Mouse (Mus musculus) myocyte (in vitro differentiated cells): ENCODE measurements around the gene Efna1.

ENCODE experiments used
- CEBPB ChIP-seq: IDR thresholded peaks from 2 replicates; pipeline ENCODE4 v1.6.1; 2011; ENCODE audit warnings: mild to moderate bottlenecking, moderate library complexity; ENCODE audit not compliant: poor library complexity, insufficient read depth, severe bottlenecking
- E2F4 ChIP-seq: IDR thresholded peaks from one replicate; pipeline ENCODE4 v1.6.1; 2011; ENCODE audit warnings: mild to moderate bottlenecking, control low read depth, moderate library complexity; ENCODE audit not compliant: insufficient read depth
- MAX ChIP-seq: IDR thresholded peaks from one replicate; pipeline ENCODE4 v1.6.1; 2011; ENCODE audit warnings: low read depth, mild to moderate bottlenecking, control low read depth
- MYOD1 ChIP-seq, 3 experiments: IDR thresholded peaks; one replicate each; pipeline ENCODE4 v1.6.1; 2011; ENCODE audit warnings: control low read depth in 2 of 3, low read depth in 2 of 3, mild to moderate bottlenecking in 2 of 3, moderate library complexity in 1 of 3; ENCODE audit not compliant: insufficient read length in 2 of 3, control insufficient read depth in 1 of 3
- MYOG ChIP-seq, 3 experiments: IDR thresholded peaks; one replicate each; pipeline ENCODE4 v1.6.1; 2011; ENCODE audit warnings: control low read depth in 2 of 3, low read depth in 2 of 3, mild to moderate bottlenecking in 2 of 3; ENCODE audit not compliant: insufficient read length in 2 of 3, control insufficient read depth in 1 of 3, insufficient read depth in 1 of 3
- POLR2A ChIP-seq: IDR thresholded peaks from one replicate; pipeline ENCODE4 v1.6.1; 2011; ENCODE audit warnings: low read depth, mild to moderate bottlenecking, control low read depth, moderate library complexity; ENCODE audit not compliant: insufficient read length
- POLR2AphosphoS2 ChIP-seq: IDR thresholded peaks from one replicate; pipeline ENCODE4 v1.6.1; 2011; ENCODE audit warnings: low read depth, control low read depth; ENCODE audit not compliant: insufficient read length
- REST ChIP-seq: IDR thresholded peaks from one replicate; pipeline ENCODE4 v1.6.1; 2011; ENCODE audit warnings: mild to moderate bottlenecking, control low read depth, moderate library complexity; ENCODE audit not compliant: insufficient read depth, insufficient read length
- TCF12 ChIP-seq: IDR thresholded peaks from one replicate; pipeline ENCODE4 v1.6.1; 2011; ENCODE audit warnings: mild to moderate bottlenecking, control low read depth; ENCODE audit not compliant: poor library complexity, insufficient read depth, severe bottlenecking
- TCF3 ChIP-seq: IDR thresholded peaks from one replicate; pipeline ENCODE4 v1.6.1; 2011; ENCODE audit warnings: low read depth, control low read depth; ENCODE audit not compliant: insufficient read length
- USF1 ChIP-seq: IDR thresholded peaks from one replicate; pipeline ENCODE4 v1.6.1; 2011; ENCODE audit warnings: low read depth, mild to moderate bottlenecking, control low read depth, moderate library complexity

DNA sequence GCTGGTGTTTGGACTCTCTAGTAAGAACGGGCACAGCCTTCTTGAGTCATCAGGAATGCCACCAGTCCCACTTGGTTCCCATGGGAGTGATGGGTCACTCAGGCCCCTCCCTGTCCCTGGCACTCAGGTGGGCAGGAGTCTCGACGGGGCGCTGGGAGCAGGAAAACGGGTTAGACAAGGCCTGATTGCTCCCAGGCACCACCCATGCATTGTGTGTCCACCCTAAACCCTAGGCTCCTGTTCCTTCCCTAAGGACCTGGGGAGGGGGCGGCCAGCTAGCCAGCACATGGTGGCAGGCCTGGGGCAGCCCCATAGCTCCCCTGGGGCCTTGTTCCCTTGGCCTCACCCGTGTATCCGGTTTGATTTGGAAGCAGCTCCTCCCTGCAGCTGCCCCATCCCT is 37.4 kb upstream of the Efna1 start:
- TF ChIP-seq E2F4 (no peak), POLR2A (no peak), CEBPB (no peak), TCF3 (no peak), POLR2AphosphoS2 (no peak), TCF12 (no peak), MYOD1 (IDR thresholded peaks at IDR 0.05; ENCODE audit: control insufficient read depth in 1 of 3, insufficient read length in 2 of 3, low read depth in 2 of 3) (no peak), MYOG (IDR thresholded peaks at IDR 0.05; ENCODE audit: control insufficient read depth in 1 of 3, insufficient read depth in 1 of 3, insufficient read length in 2 of 3, low read depth in 2 of 3) (peak in 1 of 3 experiments; percentile 26), USF1 (no peak), MAX (no peak), REST (no peak)
